ENCODE assay signal across 11 mouse cellular contexts in genomic region chr7:30600651-30601050, GRCm38 (mm10). TPM values are rescaled to one million over a fixed set of nuclear protein-coding genes. Genes with fewer than 3 reads are reported as not detected.
DNase-seq lines count a peak whose midpoint lies in the region; ATAC-seq lines count a peak whose summit lies in the region.
"Had no signal": no experiment of that assay in that cellular context is flagged by ENCODE, and none has a peak within 500 bp of the region (broad histone marks: within the 10 kb centered on the region; RNA-seq: fewer than 3 reads in every experiment).

No protein-coding gene starts in this region.

- peaks cover 13% of the 10 kb centered on the region for H3K4me1 ChIP-seq in midbrain, embryonic 15.5 days
- H3K4me1 ChIP-seq in midbrain, embryonic 16.5 days (ENCODE audit: control insufficient read depth, insufficient read depth, low read length) = peaks cover 4% of the 10 kb centered on the region; the same call in 1 of the 2 replicates
- peaks cover 15% of the 10 kb centered on the region for H3K4me1 ChIP-seq in liver, embryonic 13.5 days (replicated peaks)
- H3K4me1 ChIP-seq: embryonic facial prominence, embryonic 12.5 days had no signal

- peak overlapping the region; percentile 45; the same call in 1 of the 2 replicates for H3K4me2 ChIP-seq in midbrain, embryonic 15.5 days
- no peak overlapping the region; the same call in 1 of the 2 replicates for H3K4me2 ChIP-seq in midbrain, embryonic 16.5 days (ENCODE audit: low read length)
- H3K4me2 ChIP-seq in liver, embryonic 13.5 days = peak overlapping the region; percentile 50; the same call in 1 of the 2 replicates
- H3K4me2 ChIP-seq: embryonic facial prominence, embryonic 12.5 days had no signal

- H3K4me3 ChIP-seq in midbrain, embryonic 15.5 days = no peak overlapping the region
- H3K4me3 ChIP-seq in midbrain, embryonic 16.5 days (ENCODE audit: low read depth, low read length) = no peak overlapping the region
- no peak overlapping the region for H3K4me3 ChIP-seq in liver, embryonic 13.5 days (replicated peaks)
- H3K4me3 ChIP-seq: embryonic facial prominence, embryonic 12.5 days had no signal

- H3K27me3 ChIP-seq in midbrain, embryonic 15.5 days (replicated peaks) = no peaks in the 10 kb centered on the region
- no peaks in the 10 kb centered on the region for H3K27me3 ChIP-seq in midbrain, embryonic 16.5 days (ENCODE audit: control insufficient read depth, insufficient read depth, low read depth, low read length)
- H3K27me3 ChIP-seq in liver, embryonic 13.5 days = no peaks in the 10 kb centered on the region
- H3K27me3 ChIP-seq: embryonic facial prominence, embryonic 12.5 days had no signal

- DNase-seq in cerebellum, adult 18-20 months = peak; percentile 23 to 39
- no peak for DNase-seq in cerebellum, postnatal 36 days
- DNase-seq in liver, embryonic 13.5 days = no peak
- DNase-seq in urinary bladder, postnatal 14 days (ENCODE audit: low spot score) = peak; percentile 91
- no peak for DNase-seq in adrenal gland, postnatal 14 days
- no peak for DNase-seq in gastrocnemius, adult 18-20 months (ENCODE audit: low spot score)

- H3K9ac ChIP-seq in midbrain, embryonic 15.5 days = no peak overlapping the region
- H3K9ac ChIP-seq in midbrain, embryonic 16.5 days (ENCODE audit: low read depth, low read length) = no peak overlapping the region
- H3K9ac ChIP-seq in liver, embryonic 13.5 days = peak overlapping the region; percentile 49; the same call in 1 of the 2 replicates
- H3K9ac ChIP-seq: embryonic facial prominence, embryonic 12.5 days had no signal

- no peaks in the 10 kb centered on the region for H3K36me3 ChIP-seq in midbrain, embryonic 15.5 days (replicated peaks)
- H3K36me3 ChIP-seq in midbrain, embryonic 16.5 days (ENCODE audit: control insufficient read depth, insufficient read depth, low read length) = no peaks in the 10 kb centered on the region
- no peaks in the 10 kb centered on the region for H3K36me3 ChIP-seq in liver, embryonic 13.5 days
- H3K36me3 ChIP-seq: embryonic facial prominence, embryonic 12.5 days had no signal

- ATAC-seq in midbrain, embryonic 15.5 days (replicated peaks) = peak; percentile 55
- no peak; the same call in 1 of the 2 replicates for ATAC-seq in midbrain, embryonic 16.5 days
- ATAC-seq in liver, embryonic 13.5 days (ENCODE audit: low read depth) = no peak

- 71% methylated on average over 7 of the region's 7 CpGs for WGBS in midbrain, embryonic 15.5 days
- WGBS in midbrain, embryonic 16.5 days = 76% methylated on average over 7 of the region's 7 CpGs
- WGBS in liver, embryonic 13.5 days (ENCODE audit: insufficient replicate concordance) = 70% methylated on average over 7 of the region's 7 CpGs

- H3K27ac ChIP-seq in midbrain, embryonic 15.5 days = 0 out of 2 replicates have a peak overlapping the region, but pooled peaks have one; percentile 13
- no peak overlapping the region for H3K27ac ChIP-seq in midbrain, embryonic 16.5 days (ENCODE audit: low read length)
- H3K27ac ChIP-seq in liver, embryonic 13.5 days = no peak overlapping the region
- H3K27ac ChIP-seq: embryonic facial prominence, embryonic 12.5 days had no signal

- no peaks in the 10 kb centered on the region for H3K9me3 ChIP-seq in midbrain, embryonic 15.5 days
- no peaks in the 10 kb centered on the region for H3K9me3 ChIP-seq in midbrain, embryonic 16.5 days (replicated peaks; ENCODE audit: control insufficient read depth, low read length, poor library complexity, severe bottlenecking)
- no peaks in the 10 kb centered on the region for H3K9me3 ChIP-seq in liver, embryonic 13.5 days (replicated peaks)

RNA-seq across cellular contexts. Expression of gene Zbtb32, which starts 1.9 kb away (rescaled TPM):
- 0.36 and 0.41 TPM in 2 replicates for polyA plus RNA-seq in midbrain, embryonic 15.5 days (2015; fragmentation: Nextera tagmentation; extraction: Ambion mirVana)
- 0.20 and 0.22 TPM in 2 replicates for polyA plus RNA-seq in midbrain, embryonic 16.5 days (2015; fragmentation: Nextera tagmentation; extraction: Ambion mirVana)
- polyA plus RNA-seq in liver, embryonic 13.5 days (2015; fragmentation: Nextera tagmentation; extraction: Ambion mirVana) = 0.09 and 0.20 TPM in 2 replicates
- total RNA-seq in adrenal gland, postnatal 14 days (2021) = 0.85 and 1.1 TPM in 2 replicates
- total RNA-seq in gastrocnemius, adult 18-20 months (2021) = not detected
- total RNA-seq: layer of hippocampus, postnatal 25 days had no signal

RNA-seq across cellular contexts. Expression of gene Upk1a, which starts 12.0 kb away (rescaled TPM):
- 0.51 and 0.58 TPM in 2 replicates for polyA plus RNA-seq in midbrain, embryonic 15.5 days (2015; fragmentation: Nextera tagmentation; extraction: Ambion mirVana)
- polyA plus RNA-seq in midbrain, embryonic 16.5 days (2015; fragmentation: Nextera tagmentation; extraction: Ambion mirVana) = 0.29 and 0.46 TPM in 2 replicates
- 0.09 and 0.50 TPM in 2 replicates for polyA plus RNA-seq in liver, embryonic 13.5 days (2015; fragmentation: Nextera tagmentation; extraction: Ambion mirVana)
- total RNA-seq in adrenal gland, postnatal 14 days (2021) = 0.22 and 0.45 TPM in 2 replicates
- not detected for total RNA-seq in gastrocnemius, adult 18-20 months (2021)

RNA-seq across cellular contexts. Expression of gene Kmt2b, which starts 12.1 kb away (rescaled TPM):
- polyA plus RNA-seq in midbrain, embryonic 15.5 days (2015; fragmentation: Nextera tagmentation; extraction: Ambion mirVana) = 12.1 and 12.3 TPM in 2 replicates
- polyA plus RNA-seq in midbrain, embryonic 16.5 days (2015; fragmentation: Nextera tagmentation; extraction: Ambion mirVana) = 9.1 and 11.0 TPM in 2 replicates
- 2.8 and 3.8 TPM in 2 replicates for polyA plus RNA-seq in liver, embryonic 13.5 days (2015; fragmentation: Nextera tagmentation; extraction: Ambion mirVana)
- total RNA-seq in adrenal gland, postnatal 14 days (2021) = 45.7 and 54.0 TPM in 2 replicates
- total RNA-seq in gastrocnemius, adult 18-20 months (2021) = 10 to 100 TPM; 12.5 to 12.9 TPM

RNA-seq across cellular contexts. Expression of gene Cox6b1, which starts 25.3 kb away (rescaled TPM):
- polyA plus RNA-seq in midbrain, embryonic 15.5 days (2015; fragmentation: Nextera tagmentation; extraction: Ambion mirVana) = 1,061 and 1,083 TPM in 2 replicates
- 1,035 and 1,037 TPM in 2 replicates for polyA plus RNA-seq in midbrain, embryonic 16.5 days (2015; fragmentation: Nextera tagmentation; extraction: Ambion mirVana)
- 690 and 705 TPM in 2 replicates for polyA plus RNA-seq in liver, embryonic 13.5 days (2015; fragmentation: Nextera tagmentation; extraction: Ambion mirVana)
- total RNA-seq in adrenal gland, postnatal 14 days (2021) = 3,197 and 3,382 TPM in 2 replicates
- 1,000 to 10,000 TPM; 2,016 to 2,070 TPM for total RNA-seq in gastrocnemius, adult 18-20 months (2021)

RNA-seq across cellular contexts. Expression of gene Etv2, which starts 35.0 kb away (rescaled TPM):
- not detected in 2 replicates for polyA plus RNA-seq in midbrain, embryonic 15.5 days (2015; fragmentation: Nextera tagmentation; extraction: Ambion mirVana)
- polyA plus RNA-seq in midbrain, embryonic 16.5 days (2015; fragmentation: Nextera tagmentation; extraction: Ambion mirVana) = not detected in 2 replicates
- 0.09 TPM in 1 of 2 replicates, not detected in the other for polyA plus RNA-seq in liver, embryonic 13.5 days (2015; fragmentation: Nextera tagmentation; extraction: Ambion mirVana)
- total RNA-seq in adrenal gland, postnatal 14 days (2021) = not detected in 2 replicates
- total RNA-seq in gastrocnemius, adult 18-20 months (2021) = not detected
- total RNA-seq: layer of hippocampus, postnatal 25 days had no signal
- polyA plus RNA-seq: activated CD4-positive, CD25-positive, alpha-beta regulatory T cell, adult 4 months; embryonic facial prominence, embryonic 12.5 days had no signal

Comparison
In these comparisons a context has a peak if more than half of its experiments do, and no peak if none do; other contexts are left out.
1. DNase-seq: peak in cerebellum, adult 18-20 months (2 of 2) and urinary bladder, postnatal 14 days (single experiment); none in cerebellum, postnatal 36 days (0 of 2), liver, embryonic 13.5 days (single experiment), adrenal gland, postnatal 14 days (single experiment) and gastrocnemius, adult 18-20 months (single experiment).